Mouse (Mus musculus) stomach, postnatal 0 days (tissue): ENCODE data around the gene Itprip. TPM values are rescaled to one million over a fixed set of nuclear protein-coding genes. Genes with fewer than 3 reads are reported as not detected.
A peak's percentile ranks its signal among the peaks of the same experiment; 100 is the strongest.

Experiments
- ATAC-seq: fragments of 200-750 bp; cut with Nextera tagmentation; 2 replicates; pipeline ENCODE4 v1.8.0; 2017; ENCODE audit not compliant: low FRiP score, low TSS enrichment
- DNase-seq: peaks from one replicate; pipeline ENCODE4 v3.0.0-alpha.2; 2016; ENCODE audit warnings: low spot score
- H3K27ac ChIP-seq: fragments of 300-500 bp; sonication (generic); replicated peaks from 2 replicates; pipeline ENCODE4 v1.5.1; 2014; ENCODE audit warnings: mild to moderate bottlenecking, control low read depth
- H3K27me3 ChIP-seq: fragments of 300-500 bp; sonication (generic); 2 replicates; pipeline ENCODE4 v1.6.1; 2014; ENCODE audit warnings: low read length; ENCODE audit not compliant: control insufficient read depth, insufficient read depth
- H3K36me3 ChIP-seq: fragments of 300-500 bp; sonication (generic); 2 replicates; pipeline ENCODE4 v1.6.1; 2014; ENCODE audit warnings: low read length, mixed read lengths; ENCODE audit not compliant: control insufficient read depth, insufficient read depth
- H3K4me1 ChIP-seq: fragments of 300-500 bp; sonication (generic); replicated peaks from 2 replicates; pipeline ENCODE4 v1.6.1; 2014; ENCODE audit warnings: antibody characterized with exemption; ENCODE audit not compliant: control insufficient read depth, insufficient read depth
- H3K4me2 ChIP-seq: fragments of 300-500 bp; sonication (generic); replicated peaks from 2 replicates; pipeline ENCODE4 v1.6.1; 2014; ENCODE audit warnings: low read depth, mild to moderate bottlenecking, control low read depth, moderate library complexity
- H3K4me3 ChIP-seq: fragments of 300-500 bp; sonication (generic); 2 replicates; pipeline ENCODE4 v1.5.1; 2014; ENCODE audit warnings: low read depth, low read length, control low read depth
- H3K9ac ChIP-seq: fragments of 300-500 bp; sonication (generic); 2 replicates; pipeline ENCODE4 v1.6.1; 2014; ENCODE audit warnings: mild to moderate bottlenecking, low read length, control low read depth, mixed read lengths
- H3K9me3 ChIP-seq: fragments of 300-500 bp; sonication (generic); 2 replicates; pipeline ENCODE4 v1.6.1; 2016; ENCODE audit warnings: low read length; ENCODE audit not compliant: control insufficient read depth
- CTCF ChIP-seq: IDR thresholded peaks from 2 replicates; pipeline ENCODE4 v1.5.1; 2016; ENCODE audit warnings: antibody characterized with exemption, low read depth, mild to moderate bottlenecking, moderate library complexity
- EP300 ChIP-seq: optimal IDR thresholded peaks from 2 replicates; pipeline ENCODE3; 2016; ENCODE audit warnings: antibody characterized with exemption
- WGBS: fragments of 180-500 bp; shearing (Covaris S2); extraction: QIAGEN DNeasy Blood & Tissue Kit; methylation state at CpG from one replicate; pipeline ENCODE4 v1.1.7; 2014; 5-methylcytosine and 5-hydroxymethylcytosine counted together
- polyA plus RNA-seq: library from polyadenylated mRNA; unstranded; fragments of >200 nt; fragmentation: Nextera tagmentation; extraction: Ambion mirVana; gene quantifications from 2 replicates; pipeline ENCODE4 v1.2.1, GENCODE M21; 2015

The Itprip gene
- polyA plus RNA-seq, 1 experiment from 2014 or later: 7.9 TPM

- 76% methylated on average over 7 of the region's 7 CpGs for WGBS
- no peak for ATAC-seq
- TF ChIP-seq CTCF (no peak), EP300 (no peak)
- Histone ChIP-seq H3K27ac (no peak overlapping the region), H3K36me3 (no peaks in the 10 kb centered on the region), H3K4me3 (no peak overlapping the region), H3K4me1 (no peaks in the 10 kb centered on the region), H3K27me3 (no peaks in the 10 kb centered on the region), H3K4me2 (no peak overlapping the region), H3K9me3 (no peaks in the 10 kb centered on the region), H3K9ac (no peak overlapping the region)
- DNase-seq: no peak
These were observed 37.6 kb downstream of the Itprip start for GRCm38 (mm10) chr19:47881538-47881937.

DNA sequence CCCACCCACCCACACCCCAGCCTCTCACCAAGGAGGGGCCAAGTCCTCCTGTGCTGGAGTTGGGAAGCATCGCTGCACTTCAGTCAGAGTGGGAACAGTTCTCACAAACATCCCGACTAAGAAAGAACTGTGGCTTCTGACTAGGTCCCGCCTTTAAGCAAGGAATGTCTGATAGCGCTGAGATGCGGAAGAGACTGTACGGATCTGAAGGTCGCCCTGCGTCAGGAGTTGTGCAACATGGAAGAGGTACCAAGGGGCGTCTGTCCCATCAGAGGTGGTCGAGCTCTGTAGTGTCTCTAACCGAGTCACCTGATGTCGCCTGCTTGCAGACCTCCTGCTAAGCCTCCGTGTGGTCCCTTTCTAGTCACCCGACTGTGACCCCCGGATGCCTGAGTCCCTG is 42.8 kb downstream of the Itprip start:
- peak; percentile 36; the same call in 1 of the 2 replicates for ATAC-seq

DNA sequence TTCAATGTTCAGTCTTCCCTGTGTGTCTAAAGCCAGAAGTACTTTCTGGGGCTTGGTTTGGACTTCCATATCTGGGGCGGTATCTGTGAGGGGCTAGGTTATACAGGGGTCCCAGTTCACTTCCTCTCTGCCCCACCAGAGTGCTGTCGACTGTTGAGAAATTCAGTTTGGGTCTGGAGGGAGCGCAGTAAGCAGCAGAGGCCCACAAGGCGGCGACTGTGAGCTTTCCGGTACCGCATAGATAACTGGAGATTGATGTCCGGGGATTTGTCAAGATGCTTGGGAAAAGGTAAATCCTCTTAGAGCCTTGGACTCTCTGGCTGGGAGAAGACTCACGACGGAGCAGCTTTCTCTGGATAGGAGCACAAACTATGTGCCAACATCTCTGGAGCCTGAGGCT is 47.6 kb downstream of the Itprip start:
- no peak overlapping the region for H3K9ac ChIP-seq
- ATAC-seq (no peak), DNase-seq (no peak)
- no peaks in the 10 kb centered on the region for H3K9me3 ChIP-seq
- peak; percentile 65 for TF ChIP-seq CTCF
- TF ChIP-seq EP300: no peak
- no peaks in the 10 kb centered on the region for H3K27me3 ChIP-seq
- no peaks in the 10 kb centered on the region for H3K4me1 ChIP-seq
- WGBS: 40% methylated on average over 10 of the region's 10 CpGs
- no peak overlapping the region for H3K4me2 ChIP-seq
- H3K36me3 ChIP-seq: no peaks in the 10 kb centered on the region
- H3K27ac ChIP-seq: no peak overlapping the region
- H3K4me3 ChIP-seq: no peak overlapping the region

More for the DNA sequence above, 42.8 kb downstream of the Itprip start:
- Histone ChIP-seq H3K27me3 (no peaks in the 10 kb centered on the region), H3K36me3 (no peaks in the 10 kb centered on the region), H3K4me1 (no peaks in the 10 kb centered on the region), H3K27ac (no peak overlapping the region), H3K4me3 (no peak overlapping the region), H3K9me3 (no peaks in the 10 kb centered on the region), H3K4me2 (no peak overlapping the region), H3K9ac (no peak overlapping the region)
- 57% methylated on average over 15 of the region's 15 CpGs for WGBS
- DNase-seq: no peak
- no peak for TF ChIP-seq CTCF
- no peak for TF ChIP-seq EP300

- Histone ChIP-seq H3K4me1 (no peaks in the 10 kb centered on the region), H3K36me3 (no peaks in the 10 kb centered on the region), H3K4me2 (peak overlapping the region; percentile 14; the same call in 1 of the 2 replicates), H3K9ac (no peak overlapping the region), H3K27me3 (no peaks in the 10 kb centered on the region), H3K9me3 (no peaks in the 10 kb centered on the region), H3K27ac (peak overlapping the region; percentile 73), H3K4me3 (no peak overlapping the region)
- WGBS: 51% methylated on average over 7 of the region's 7 CpGs
- ATAC-seq (no peak), DNase-seq (peak; percentile 33)
- no peak for TF ChIP-seq EP300
These were observed 48.9 kb downstream of the Itprip start for GRCm38 (mm10) chr19:47870102-47870666.

GRCm38 (mm10) chr19:47869516-47869915 is 49.6 kb downstream of the Itprip start:
- Histone ChIP-seq H3K4me3 (no peak overlapping the region), H3K36me3 (no peaks in the 10 kb centered on the region), H3K27ac (peak overlapping the region; percentile 73), H3K27me3 (no peaks in the 10 kb centered on the region), H3K4me1 (no peaks in the 10 kb centered on the region), H3K4me2 (peak overlapping the region; percentile 5; the same call in 1 of the 2 replicates), H3K9ac (peak overlapping the region; percentile 31; the same call in 1 of the 2 replicates), H3K9me3 (no peaks in the 10 kb centered on the region)
- DNase-seq (no peak), ATAC-seq (peak; percentile 31)
- WGBS: 19% methylated on average over 3 of the region's 3 CpGs
- TF ChIP-seq CTCF (no peak), EP300 (no peak)

DNA sequence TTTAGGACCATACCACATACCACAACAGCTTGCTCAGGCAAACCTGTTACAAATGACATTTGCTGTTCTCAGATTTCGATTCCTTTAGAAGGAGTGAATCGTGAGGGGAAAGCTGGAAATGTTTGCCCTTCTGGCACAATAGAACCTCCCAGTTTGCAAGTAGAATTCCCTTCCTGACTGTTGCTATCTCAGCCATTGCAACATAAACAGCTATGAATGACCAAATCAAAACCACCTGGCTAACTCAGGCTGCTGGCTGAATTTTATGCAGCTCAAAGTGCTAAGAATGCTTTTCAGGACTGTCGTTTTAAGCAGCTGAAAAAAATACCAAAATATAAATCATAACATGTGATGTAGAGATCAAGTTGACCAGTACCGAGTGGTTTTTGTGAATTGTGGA is 50.1 kb downstream of the Itprip start:
- WGBS: 30% methylated on average over 4 of the region's 4 CpGs
- Histone ChIP-seq H3K9me3 (no peaks in the 10 kb centered on the region), H3K9ac (no peak overlapping the region), H3K4me3 (no peak overlapping the region), H3K27ac (peak overlapping the region; percentile 45; the same call in 1 of the 2 replicates), H3K4me1 (no peaks in the 10 kb centered on the region), H3K27me3 (no peaks in the 10 kb centered on the region), H3K4me2 (no peak overlapping the region), H3K36me3 (0 out of 2 replicates have a peak, but pooled peaks cover 4% of the 10 kb centered on the region)
- ATAC-seq: no peak
- TF ChIP-seq EP300 (no peak), CTCF (peak; percentile 1; the same call in 1 of the 2 replicates)
- DNase-seq: no peak
